Mouse (Mus musculus): ENCODE results near the gene Uhrf1. TPM values are rescaled to one million over a fixed set of nuclear protein-coding genes. Genes with fewer than 3 reads are reported as not detected.

Gene Uhrf1
- polyA plus RNA-seq, 1 experiment, result 29.3 TPM

- no peak for TF ChIP-seq POLR2A (IDR thresholded peaks at IDR 0.05; ENCODE audit: borderline replicate concordance, low read depth, low read length)
- TF ChIP-seq CTCF (IDR thresholded peaks at IDR 0.05; ENCODE audit: low read depth, low read length), result peak; percentile 78; the same call in 1 of the 2 replicates
- Histone ChIP-seq H3K27ac (ENCODE audit: insufficient read depth, low read depth, low read length) (no peak overlapping the region), H3K4me1 (ENCODE audit: control insufficient read depth, insufficient read depth, low read length) (peaks cover 25% of the 10 kb centered on the region), H3K4me3 (ENCODE audit: insufficient read depth, low read length) (no peak overlapping the region)
These were observed 34.1 kb downstream of the Uhrf1 start for GRCm38 (mm10) chr17:56337190-56337589.

- TF ChIP-seq CTCF (IDR thresholded peaks at IDR 0.05; ENCODE audit: low read depth, low read length) (no peak), POLR2A (IDR thresholded peaks at IDR 0.05; ENCODE audit: borderline replicate concordance, low read depth, low read length) (no peak)
- Histone ChIP-seq H3K27ac (ENCODE audit: insufficient read depth, low read depth, low read length) (no peak overlapping the region), H3K4me3 (ENCODE audit: insufficient read depth, low read length) (no peak overlapping the region), H3K4me1 (ENCODE audit: control insufficient read depth, insufficient read depth, low read length) (peaks cover 25% of the 10 kb centered on the region)
These were observed 34.7 kb downstream of the Uhrf1 start for GRCm38 (mm10) chr17:56337791-56338190.

- Histone ChIP-seq H3K4me3 (ENCODE audit: insufficient read depth, low read length) (no peak overlapping the region), H3K4me1 (ENCODE audit: control insufficient read depth, insufficient read depth, low read length) (peaks cover 31% of the 10 kb centered on the region), H3K27ac (ENCODE audit: insufficient read depth, low read depth, low read length) (no peak overlapping the region)
- TF ChIP-seq POLR2A (IDR thresholded peaks at IDR 0.05; ENCODE audit: borderline replicate concordance, low read depth, low read length) (no peak), CTCF (IDR thresholded peaks at IDR 0.05; ENCODE audit: low read depth, low read length) (peak; percentile 27; the same call in 1 of the 2 replicates)
These were observed 35.8 kb downstream of the Uhrf1 start for GRCm38 (mm10) chr17:56338909-56339308.

GRCm38 (mm10) chr17:56340717-56341116 lies 37.6 kb downstream of the Uhrf1 start:
- peaks cover 31% of the 10 kb centered on the region for H3K4me1 ChIP-seq (ENCODE audit: control insufficient read depth, insufficient read depth, low read length)
- TF ChIP-seq POLR2A (IDR thresholded peaks at IDR 0.05; ENCODE audit: borderline replicate concordance, low read depth, low read length), result no peak
- TF ChIP-seq CTCF (IDR thresholded peaks at IDR 0.05; ENCODE audit: low read depth, low read length), result no peak
- no peak overlapping the region for H3K4me3 ChIP-seq (ENCODE audit: insufficient read depth, low read length)
- no peak overlapping the region for H3K27ac ChIP-seq (ENCODE audit: insufficient read depth, low read depth, low read length)

GRCm38 (mm10) chr17:56343466-56343865 lies 40.3 kb downstream of the Uhrf1 start:
- H3K4me1 ChIP-seq (ENCODE audit: control insufficient read depth, insufficient read depth, low read length), result peaks cover 23% of the 10 kb centered on the region
- H3K4me3 ChIP-seq (ENCODE audit: insufficient read depth, low read length), result no peak overlapping the region
- no peak for TF ChIP-seq CTCF (IDR thresholded peaks at IDR 0.05; ENCODE audit: low read depth, low read length)
- TF ChIP-seq POLR2A (IDR thresholded peaks at IDR 0.05; ENCODE audit: borderline replicate concordance, low read depth, low read length), result no peak
- H3K27ac ChIP-seq (ENCODE audit: insufficient read depth, low read depth, low read length), result no peak overlapping the region

GRCm38 (mm10) chr17:56345364-56345763 lies 42.2 kb downstream of the Uhrf1 start:
- Histone ChIP-seq H3K27ac (ENCODE audit: insufficient read depth, low read depth, low read length) (no peak overlapping the region), H3K4me1 (ENCODE audit: control insufficient read depth, insufficient read depth, low read length) (peaks cover 13% of the 10 kb centered on the region), H3K4me3 (ENCODE audit: insufficient read depth, low read length) (no peak overlapping the region)
- TF ChIP-seq POLR2A (IDR thresholded peaks at IDR 0.05; ENCODE audit: borderline replicate concordance, low read depth, low read length) (no peak), CTCF (IDR thresholded peaks at IDR 0.05; ENCODE audit: low read depth, low read length) (no peak)

GRCm38 (mm10) chr17:56348128-56348527 lies 45.0 kb downstream of the Uhrf1 start:
- no peak for TF ChIP-seq CTCF (IDR thresholded peaks at IDR 0.05; ENCODE audit: low read depth, low read length)
- TF ChIP-seq POLR2A (IDR thresholded peaks at IDR 0.05; ENCODE audit: borderline replicate concordance, low read depth, low read length), result no peak
- no peak overlapping the region for H3K27ac ChIP-seq (ENCODE audit: insufficient read depth, low read depth, low read length)

GRCm38 (mm10) chr17:56348586-56348985 lies 45.5 kb downstream of the Uhrf1 start:
- Histone ChIP-seq H3K4me3 (ENCODE audit: insufficient read depth, low read length) (no peak overlapping the region), H3K27ac (ENCODE audit: insufficient read depth, low read depth, low read length) (no peak overlapping the region), H3K4me1 (ENCODE audit: control insufficient read depth, insufficient read depth, low read length) (peaks cover 5% of the 10 kb centered on the region; the same call in 1 of the 2 replicates)
- TF ChIP-seq CTCF (IDR thresholded peaks at IDR 0.05; ENCODE audit: low read depth, low read length), result no peak
- no peak for TF ChIP-seq POLR2A (IDR thresholded peaks at IDR 0.05; ENCODE audit: borderline replicate concordance, low read depth, low read length)

More at GRCm38 (mm10) chr17:56348128-56348527, 45.0 kb downstream of the Uhrf1 start:
- Histone ChIP-seq H3K4me1 (ENCODE audit: control insufficient read depth, insufficient read depth, low read length) (peaks cover 8% of the 10 kb centered on the region; the same call in 1 of the 2 replicates), H3K4me3 (ENCODE audit: insufficient read depth, low read length) (no peak overlapping the region)

- peak; percentile 54 for TF ChIP-seq CTCF (IDR thresholded peaks at IDR 0.05; ENCODE audit: low read depth, low read length)
- TF ChIP-seq POLR2A (IDR thresholded peaks at IDR 0.05; ENCODE audit: borderline replicate concordance, low read depth, low read length), result no peak
- H3K27ac ChIP-seq (ENCODE audit: insufficient read depth, low read depth, low read length), result no peak overlapping the region
- no peak overlapping the region for H3K4me3 ChIP-seq (ENCODE audit: insufficient read depth, low read length)
- 0 out of 2 replicates have a peak, but pooled peaks cover 2% of the 10 kb centered on the region for H3K4me1 ChIP-seq (ENCODE audit: control insufficient read depth, insufficient read depth, low read length)
These were observed 47.6 kb downstream of the Uhrf1 start for GRCm38 (mm10) chr17:56350694-56351093.

GRCm38 (mm10) chr17:56356921-56357885 lies 54.1 kb downstream of the Uhrf1 start:
- H3K4me1 ChIP-seq (ENCODE audit: control insufficient read depth, insufficient read depth, low read length), result peaks cover 8% of the 10 kb centered on the region
- TF ChIP-seq CTCF (IDR thresholded peaks at IDR 0.05; ENCODE audit: low read depth, low read length), result peak; percentile 95
- TF ChIP-seq POLR2A (IDR thresholded peaks at IDR 0.05; ENCODE audit: borderline replicate concordance, low read depth, low read length), result no peak
- no peak overlapping the region for H3K4me3 ChIP-seq (ENCODE audit: insufficient read depth, low read length)
- H3K27ac ChIP-seq (ENCODE audit: insufficient read depth, low read depth, low read length), result no peak overlapping the region
